Mouse (Mus musculus) right cerebral cortex, postnatal 36 days (tissue): ENCODE data around the gene Myh7.
"Not testable (repeated sequence)": the region's sequence is repeated elsewhere in the genome, so short reads cannot be mapped to it uniquely, and the experiment has no call there.

Experiments used
- DNase-seq, 2 experiments: peaks; one replicate each; pipeline ENCODE4 v3.0.0; 2022; ENCODE audit warnings: low spot score in 2 of 2, mixed read lengths in 1 of 2

The Myh7 gene

DNA sequence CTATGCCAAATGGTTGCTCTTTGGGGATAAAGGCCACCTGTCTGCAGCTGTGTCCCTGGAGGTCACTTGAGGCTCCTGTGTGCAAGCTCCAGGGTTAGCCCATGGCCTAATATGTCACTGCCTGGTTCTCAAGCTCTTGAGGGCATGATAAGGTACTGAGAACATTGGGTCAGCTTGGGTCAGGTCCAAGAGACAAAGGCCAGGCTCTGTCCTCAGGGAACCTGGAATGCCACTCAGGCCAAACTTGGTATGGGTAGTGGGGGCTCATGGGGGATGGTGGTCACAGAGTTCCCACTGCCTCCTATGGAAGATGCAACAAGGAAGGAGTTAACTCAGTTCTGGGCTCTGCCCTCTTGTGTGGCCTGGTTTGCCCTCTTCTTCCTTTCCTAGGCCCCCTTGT, 26.1 kb downstream of the Myh7 start:
- no peak for DNase-seq

GRCm38 (mm10) chr14:54967874-54968273, 26.6 kb downstream of the Myh7 start:
- DNase-seq = no peak

- no peak for DNase-seq
Measured at GRCm38 (mm10) chr14:54966320-54966977, 28.0 kb downstream of the Myh7 start, which contains the start of gene Myh6. TSS of gene Myh6 (minus strand) at chr14:54966927.

DNA sequence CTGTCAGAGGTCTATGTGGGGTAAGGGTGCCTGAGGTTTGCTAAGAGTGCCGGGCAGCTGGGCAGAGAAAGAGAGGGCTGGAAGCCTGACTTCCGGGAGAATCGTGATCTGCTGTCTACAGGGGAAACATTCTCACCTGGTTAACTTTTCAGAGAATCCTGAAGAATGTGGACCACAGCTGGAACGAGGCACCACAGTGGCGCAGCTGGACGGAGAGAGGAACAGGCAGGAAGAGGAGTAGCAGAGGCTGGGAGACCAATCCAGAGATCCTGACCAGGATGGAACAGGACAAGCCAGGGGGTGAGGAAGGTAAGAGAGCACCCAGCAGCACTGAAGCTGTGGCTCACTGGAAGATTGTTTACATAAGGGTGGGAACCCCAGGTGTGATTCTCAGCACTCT, 28.8 kb downstream of the Myh7 start:
- no peak for DNase-seq

- no peak for DNase-seq
Measured at GRCm38 (mm10) chr14:54965044-54965443, 29.4 kb downstream of the Myh7 start.

DNA sequence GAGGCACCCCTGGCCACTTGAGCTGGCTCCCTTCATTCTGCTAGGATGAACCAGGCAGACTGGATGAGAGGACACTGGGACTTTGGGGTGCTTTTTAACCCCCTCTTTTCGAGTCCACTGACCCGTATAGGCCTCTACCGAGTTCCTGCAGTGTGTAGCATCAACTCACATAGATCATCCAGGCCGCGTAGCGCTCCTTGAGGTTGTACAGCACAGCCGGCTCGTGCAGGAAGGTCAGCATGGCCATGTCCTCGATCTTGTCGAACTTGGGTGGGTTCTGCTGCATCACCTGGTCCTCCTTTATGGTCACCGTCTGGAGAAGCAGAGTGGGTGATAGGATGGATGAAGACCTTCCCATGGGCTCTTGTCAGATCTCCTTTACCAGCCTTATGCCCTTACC, 30.7 kb downstream of the Myh7 start:
- no peak for DNase-seq

GRCm38 (mm10) chr14:54962714-54963113, 31.7 kb downstream of the Myh7 start:
- no peak for DNase-seq

GRCm38 (mm10) chr14:54961487-54961886, 32.9 kb downstream of the Myh7 start:
- DNase-seq = no peak

- no peak for DNase-seq
Measured at GRCm38 (mm10) chr14:54960769-54961168, 33.7 kb downstream of the Myh7 start.

DNA sequence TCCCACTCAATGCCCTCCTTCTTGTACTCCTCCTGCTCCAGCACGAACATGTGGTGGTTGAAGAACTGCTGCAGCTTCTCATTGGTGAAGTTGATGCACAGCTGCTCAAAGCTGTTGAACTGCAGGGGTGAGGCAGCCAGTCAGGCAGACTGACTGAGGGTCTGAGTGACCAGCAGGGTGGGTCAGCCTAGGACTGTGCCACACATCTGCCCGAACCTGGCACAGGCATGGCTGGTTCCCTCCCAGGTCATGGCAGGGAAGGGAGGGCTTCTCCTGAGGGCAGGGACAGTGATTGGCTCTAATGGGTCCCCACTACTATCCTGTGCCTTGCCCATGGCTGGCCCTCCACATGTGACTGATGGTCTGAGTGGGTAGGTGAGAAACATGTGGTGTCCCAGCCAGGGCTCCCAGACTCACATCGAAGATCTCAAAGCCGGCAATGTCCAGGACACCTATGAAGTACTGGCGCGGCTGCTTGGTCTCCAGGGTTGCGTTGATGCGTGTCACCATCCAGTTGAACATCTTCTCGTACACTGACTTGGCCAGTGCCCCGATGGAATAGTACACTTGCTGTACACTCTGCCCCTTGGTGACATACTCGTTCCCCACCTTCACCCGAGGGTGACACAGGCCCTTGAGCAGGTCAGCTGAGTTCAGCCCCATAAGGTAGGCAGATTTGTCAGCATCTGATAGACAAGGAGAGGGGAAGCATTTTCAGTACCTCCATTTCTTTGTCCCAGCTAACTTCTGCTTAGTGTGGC, 34.4 kb downstream of the Myh7 start:
- DNase-seq = not testable (repeated sequence)

DNA sequence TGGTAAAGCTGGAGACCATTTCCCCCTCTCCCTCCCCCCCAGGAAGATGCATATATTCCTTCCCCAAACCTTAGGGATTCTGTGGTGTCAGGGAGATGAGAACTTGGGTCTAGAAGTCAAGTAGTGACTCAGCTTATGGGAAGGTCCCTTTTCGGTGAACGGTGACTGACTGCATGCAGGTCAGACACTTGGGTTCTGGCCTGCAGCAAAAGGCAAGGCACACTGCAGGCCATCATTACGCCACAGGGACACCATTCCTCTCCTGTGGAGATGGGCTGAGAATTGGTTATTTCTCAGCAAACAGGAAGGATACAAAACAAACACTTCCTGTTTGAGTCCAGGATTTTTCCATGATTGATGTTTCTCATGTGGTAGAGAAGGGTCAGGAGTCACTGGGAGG, 35.2 kb downstream of the Myh7 start:
- no peak for DNase-seq

- no peak for DNase-seq
Measured at GRCm38 (mm10) chr14:54958503-54958902, 35.9 kb downstream of the Myh7 start.

- no peak for DNase-seq
Measured at GRCm38 (mm10) chr14:54956533-54956932, 37.9 kb downstream of the Myh7 start.

GRCm38 (mm10) chr14:54955481-54955880, 38.9 kb downstream of the Myh7 start:
- no peak for DNase-seq

GRCm38 (mm10) chr14:54954474-54954873, 40.0 kb downstream of the Myh7 start:
- no peak for DNase-seq

GRCm38 (mm10) chr14:54953664-54954206, 40.7 kb downstream of the Myh7 start:
- DNase-seq = no peak

DNA sequence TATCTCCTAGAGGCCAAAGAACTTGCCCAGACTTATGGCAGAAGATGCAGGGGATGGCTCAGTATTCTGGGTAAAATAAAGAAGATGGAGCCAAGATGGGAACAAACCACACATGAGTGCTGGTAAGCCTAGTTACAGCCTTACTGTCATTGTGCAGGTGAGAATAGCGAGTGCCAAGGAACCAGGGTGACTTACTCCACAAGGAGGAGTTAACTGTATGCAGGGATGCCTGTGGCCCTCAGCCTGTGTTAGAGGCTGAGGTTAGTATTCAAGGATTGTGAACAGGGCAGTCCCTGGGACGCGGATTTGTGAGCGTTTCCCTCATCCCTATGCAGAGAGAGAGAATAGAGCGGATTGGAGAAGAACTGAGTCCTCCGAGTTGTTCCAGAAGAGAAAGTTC, 42.8 kb downstream of the Myh7 start:
- no peak for DNase-seq

GRCm38 (mm10) chr14:54950493-54950892, 43.9 kb downstream of the Myh7 start:
- DNase-seq = no peak

DNA sequence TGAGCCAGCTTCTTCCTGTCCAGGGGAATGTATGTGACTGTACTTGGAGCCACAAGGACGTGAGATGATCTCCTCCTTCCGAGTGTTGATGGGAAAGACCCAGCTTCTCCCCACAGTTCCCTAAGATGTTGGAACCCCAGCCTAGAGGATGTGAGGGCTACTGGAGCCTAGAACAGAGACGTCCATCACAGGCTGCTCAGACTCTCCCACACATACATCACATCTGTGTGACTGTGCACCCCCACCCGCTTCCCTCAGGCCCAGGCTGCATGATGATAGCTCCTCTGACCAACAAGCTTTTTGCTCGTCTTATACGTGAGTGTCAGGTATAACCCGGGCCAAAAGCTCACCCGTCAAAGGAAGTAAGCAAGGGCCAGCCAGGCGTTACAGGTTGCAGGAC, 45.6 kb downstream of the Myh7 start:
- DNase-seq = no peak

DNA sequence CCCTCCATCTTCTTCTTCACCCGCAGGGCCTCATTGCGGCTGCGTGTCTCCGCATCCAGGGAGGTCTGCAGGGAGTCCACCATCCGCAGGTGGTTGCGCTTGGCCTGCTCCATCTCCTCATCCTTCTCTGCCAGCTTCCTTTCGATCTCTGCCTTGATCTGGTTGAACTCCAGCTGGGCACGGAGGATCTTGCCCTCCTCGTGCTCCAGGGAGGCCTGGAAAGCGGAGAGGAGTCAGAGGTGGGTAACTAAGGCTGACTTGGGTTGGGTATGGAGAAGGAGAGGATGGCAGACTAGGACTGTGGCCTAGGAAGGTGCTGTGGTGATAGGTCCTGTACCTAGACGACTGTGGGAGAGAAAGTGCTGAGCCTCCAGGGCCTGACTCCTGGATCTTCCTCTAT, 47.4 kb downstream of the Myh7 start:
- DNase-seq = not testable (repeated sequence)

DNA sequence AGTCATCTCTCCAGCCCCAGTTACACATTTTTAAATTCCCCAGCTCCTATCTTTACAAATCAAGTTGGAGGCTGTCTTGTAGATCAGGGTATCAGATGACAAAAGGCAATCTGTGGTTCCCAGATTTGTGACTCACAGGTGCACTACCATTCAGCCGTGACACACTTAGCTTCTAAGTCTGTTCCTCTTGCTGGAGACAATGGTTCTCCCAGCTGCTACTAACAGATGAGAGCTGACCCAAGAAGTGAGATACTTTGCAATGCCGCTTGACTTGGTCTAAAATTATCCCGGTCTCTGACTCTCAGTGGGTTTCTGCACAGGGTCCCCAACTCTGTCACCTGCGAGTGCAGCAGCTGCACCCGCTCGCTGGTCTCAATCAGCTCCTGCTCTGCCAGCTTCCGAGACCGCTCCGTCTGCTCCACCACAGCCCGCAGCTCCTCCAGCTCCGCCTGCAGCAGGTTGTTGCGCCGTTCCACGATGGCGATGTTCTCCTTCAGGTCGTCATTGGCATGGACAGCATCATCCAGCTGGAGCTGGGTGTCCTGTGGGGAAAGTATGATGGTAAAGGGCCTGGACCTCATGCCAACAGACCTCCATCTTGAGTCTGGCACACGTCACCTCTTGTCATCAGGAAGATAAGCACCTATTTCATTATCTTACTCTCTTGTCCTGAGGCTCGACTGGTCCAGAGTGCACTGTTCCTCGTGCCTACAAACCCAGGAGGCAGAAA, 48.3 kb downstream of the Myh7 start:
- DNase-seq = no peak

- DNase-seq = no peak
Measured at GRCm38 (mm10) chr14:54944939-54945338, 49.5 kb downstream of the Myh7 start.
